Mouse (Mus musculus) liver, adult 2 months (tissue): ENCODE measurements around the gene Lrrtm4.

Experiments
- CTCF ChIP-seq: fragments of 200-500 bp; IDR thresholded peaks from 2 replicates; pipeline ENCODE4 v1.5.1; 2011; ENCODE audit warnings: low read depth, low read length, control low read depth
- POLR2A ChIP-seq: fragments of 200-500 bp; IDR thresholded peaks from 2 replicates; pipeline ENCODE4 v1.6.1; 2011; ENCODE audit warnings: low read length, control low read depth; ENCODE audit not compliant: insufficient read depth; ENCODE audit errors: extremely low read depth

DNA sequence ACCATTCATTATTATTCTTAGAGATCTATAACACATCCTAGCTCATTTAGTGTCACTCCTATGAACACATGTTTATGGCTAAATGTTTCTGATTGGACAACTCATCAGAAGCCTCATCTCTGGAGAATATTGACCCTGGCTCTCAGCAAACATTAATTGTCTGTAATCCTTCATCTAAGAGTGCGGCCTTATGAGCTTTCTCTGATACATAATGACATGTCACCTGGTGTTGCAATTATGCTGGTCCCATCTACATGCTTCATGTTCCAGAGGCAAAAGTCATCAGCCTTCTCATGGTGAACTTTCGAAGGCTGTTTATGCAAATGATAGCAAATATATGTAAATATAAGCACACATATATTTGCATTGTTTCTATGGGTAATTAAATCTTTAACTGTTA, 163.7 kb downstream of the Lrrtm4 start:
- TF ChIP-seq CTCF, result no peak
- TF ChIP-seq POLR2A, result no peak
